Mouse (Mus musculus) olfactory bulb, adult 2 months (tissue): ENCODE data around the gene Gpr84.

Experiments used
- CTCF ChIP-seq: fragments of 200-500 bp; IDR thresholded peaks from 2 replicates; pipeline ENCODE4 v1.5.1; 2012; ENCODE audit warnings: low read depth, mild to moderate bottlenecking, low read length, moderate library complexity; ENCODE audit not compliant: insufficient read depth
- POLR2A ChIP-seq: fragments of 200-500 bp; IDR thresholded peaks from 2 replicates; pipeline ENCODE4 v1.6.1; 2012; ENCODE audit warnings: mild to moderate bottlenecking, low read depth, low read length, moderate library complexity; ENCODE audit not compliant: insufficient read depth

DNA sequence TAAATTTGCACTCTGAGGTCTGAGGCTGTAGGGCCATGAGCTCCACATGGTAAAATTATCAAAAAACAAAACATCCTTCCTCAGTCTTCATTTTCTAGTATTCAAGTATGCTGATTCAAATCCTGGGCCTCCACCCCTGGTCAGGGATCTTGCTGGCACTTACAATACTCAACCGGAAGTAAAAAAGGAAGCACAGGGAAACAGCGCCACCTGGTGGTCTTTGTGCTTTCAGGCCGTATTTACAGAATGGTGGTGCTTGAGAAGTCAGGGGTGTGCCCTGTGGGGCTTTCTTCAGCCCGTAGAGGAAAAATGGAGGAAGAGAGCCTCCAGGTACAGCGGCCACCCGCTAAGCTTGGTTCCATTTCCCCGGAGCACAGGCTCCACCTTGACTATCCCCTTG is 3.3 kb downstream of the Gpr84 start:
- TF ChIP-seq POLR2A = no peak
- TF ChIP-seq CTCF = 0 out of 2 replicates have a peak, but pooled peaks have one; percentile 34
